Mouse (Mus musculus) midbrain, postnatal 0 days (tissue): ENCODE measurements around the gene Lce1a2. TPM values are rescaled to one million over a fixed set of nuclear protein-coding genes. Genes with fewer than 3 reads are reported as not detected.
"Not testable (repeated sequence)": the region's sequence is repeated elsewhere in the genome, so short reads cannot be mapped to it uniquely, and the experiment has no call there.

Experiments
- ATAC-seq: fragments of 200-750 bp; cut with Nextera tagmentation; 2 replicates; pipeline ENCODE4 v1.8.0; 2017; ENCODE audit warnings: moderate number of reproducible peaks, mild to moderate bottlenecking, moderate TSS enrichment, moderate library complexity; ENCODE audit not compliant: low FRiP score
- DNase-seq: peaks from one replicate; pipeline ENCODE4 v3.0.0-alpha.2; 2015; ENCODE audit warnings: low spot score
- H3K27ac ChIP-seq: fragments of 300-500 bp; sonication (generic); 2 replicates; pipeline ENCODE4 v1.5.1; 2014; ENCODE audit warnings: low read depth, mild to moderate bottlenecking, low read length, mixed read lengths
- H3K27me3 ChIP-seq: fragments of 300-500 bp; sonication (generic); 2 replicates; pipeline ENCODE4 v1.6.1; 2014; ENCODE audit warnings: low read length, control low read depth, mixed read lengths; ENCODE audit not compliant: insufficient read depth
- H3K36me3 ChIP-seq: fragments of 300-500 bp; sonication (generic); 2 replicates; pipeline ENCODE4 v1.6.1; 2014; ENCODE audit warnings: low read length, control low read depth, mixed read lengths; ENCODE audit not compliant: insufficient read depth
- H3K4me1 ChIP-seq: fragments of 300-500 bp; sonication (generic); 2 replicates; pipeline ENCODE4 v1.6.1; 2014; ENCODE audit warnings: mild to moderate bottlenecking, control low read depth, antibody characterized with exemption, low read length, mixed read lengths; ENCODE audit not compliant: insufficient read depth
- H3K4me2 ChIP-seq: fragments of 300-500 bp; sonication (generic); 2 replicates; pipeline ENCODE4 v1.6.1; 2014; ENCODE audit warnings: low read depth, mild to moderate bottlenecking, low read length, mixed read lengths; ENCODE audit not compliant: poor library complexity, severe bottlenecking
- H3K4me3 ChIP-seq: fragments of 300-500 bp; sonication (generic); 2 replicates; pipeline ENCODE4 v1.5.1; 2014; ENCODE audit warnings: low read depth, mild to moderate bottlenecking, low read length, moderate library complexity
- H3K9ac ChIP-seq: fragments of 300-500 bp; sonication (generic); replicated peaks from 2 replicates; pipeline ENCODE4 v1.6.1; 2014; ENCODE audit warnings: mild to moderate bottlenecking, low read length, moderate library complexity, mixed read lengths; ENCODE audit not compliant: poor library complexity, severe bottlenecking
- H3K9me3 ChIP-seq: fragments of 300-500 bp; sonication (generic); 2 replicates; pipeline ENCODE4 v1.6.1; 2016; ENCODE audit warnings: low read length, control low read depth
- CTCF ChIP-seq: IDR thresholded peaks from 2 replicates; pipeline ENCODE4 v1.5.1; 2016; ENCODE audit warnings: antibody characterized with exemption, mild to moderate bottlenecking
- WGBS: fragments of 180-500 bp; shearing (Covaris S2); extraction: QIAGEN DNeasy Blood & Tissue Kit; methylation state at CpG from one replicate; pipeline ENCODE4 v1.1.7; 2014; 5-methylcytosine and 5-hydroxymethylcytosine counted together
- polyA plus RNA-seq: library from polyadenylated mRNA; unstranded; fragments of >200 nt; fragmentation: Nextera tagmentation; extraction: Ambion mirVana; gene quantifications from 2 replicates; pipeline ENCODE4 v1.2.1, GENCODE M21; 2015
- total RNA-seq: library from RNA; depleted of rRNA; stranded (reverse); fragments of >200 nt; gene quantifications from 2 replicates; pipeline ENCODE4 v1.2.3, GENCODE M21; 2014; rRNA removed

Lce1a2 gene
- total RNA-seq (not detected in 2 replicates), polyA plus RNA-seq (not detected in 2 replicates)

GRCm38 (mm10) chr3:92670215-92670614 is at the start of gene Lce1a2:
TSS of gene Lce1a2 (minus strand) at chr3:92670315.
- no peak for ATAC-seq
- no peak within 1 kb of the TSS for H3K27ac ChIP-seq
- H3K4me1 ChIP-seq: no peaks in the 10 kb centered on the region
- no peak within 1 kb of the TSS for H3K4me2 ChIP-seq
- no peak within 1 kb of the TSS for H3K4me3 ChIP-seq
- no peak within 1 kb of the TSS for H3K9ac ChIP-seq
- TF ChIP-seq CTCF: no peak
- DNase-seq: no peak
- no peaks in the 10 kb centered on the region for H3K27me3 ChIP-seq
- H3K9me3 ChIP-seq: no peaks in the 10 kb centered on the region
- H3K36me3 ChIP-seq: no peaks in the 10 kb centered on the region

GRCm38 (mm10) chr3:92715122-92715521 is 45.0 kb upstream of the Lce1a2 start:
- Histone ChIP-seq H3K27ac (no peak overlapping the region), H3K27me3 (no peaks in the 10 kb centered on the region), H3K4me2 (no peak overlapping the region), H3K9me3 (no peaks in the 10 kb centered on the region), H3K36me3 (no peaks in the 10 kb centered on the region), H3K9ac (no peak overlapping the region), H3K4me3 (no peak overlapping the region), H3K4me1 (no peaks in the 10 kb centered on the region)
- DNase-seq (no peak), ATAC-seq (no peak)
- peak; percentile 37 for TF ChIP-seq CTCF

GRCm38 (mm10) chr3:92708974-92709373 is 38.9 kb upstream of the Lce1a2 start, which contains the start of gene Lce1e:
TSS of gene Lce1e (minus strand) at chr3:92709074.
- H3K4me2 ChIP-seq: no peak within 1 kb of the TSS
- no peak within 1 kb of the TSS for H3K4me3 ChIP-seq
- no peaks in the 10 kb centered on the region for H3K36me3 ChIP-seq
- no peaks in the 10 kb centered on the region for H3K27me3 ChIP-seq
- DNase-seq (no peak), ATAC-seq (no peak)
- WGBS: 86% methylated on average over 2 of the region's 2 CpGs
- H3K27ac ChIP-seq: no peak within 1 kb of the TSS
- H3K9ac ChIP-seq: no peak within 1 kb of the TSS
- H3K9me3 ChIP-seq: no peaks in the 10 kb centered on the region
- H3K4me1 ChIP-seq: no peaks in the 10 kb centered on the region
- TF ChIP-seq CTCF: no peak

GRCm38 (mm10) chr3:92694613-92695012 is 24.5 kb upstream of the Lce1a2 start:
- no peak for TF ChIP-seq CTCF
- Histone ChIP-seq H3K36me3 (no peaks in the 10 kb centered on the region), H3K27me3 (no peaks in the 10 kb centered on the region), H3K4me1 (no peaks in the 10 kb centered on the region), H3K9me3 (no peaks in the 10 kb centered on the region), H3K9ac (no peak overlapping the region), H3K27ac (no peak overlapping the region), H3K4me2 (no peak overlapping the region), H3K4me3 (no peak overlapping the region)
- WGBS: 7% methylated on average over 1 of the region's 1 CpGs
- ATAC-seq (no peak), DNase-seq (no peak)

GRCm38 (mm10) chr3:92691688-92692087 is 21.6 kb upstream of the Lce1a2 start:
- H3K4me2 ChIP-seq: no peak overlapping the region
- no peak overlapping the region for H3K4me3 ChIP-seq
- H3K27ac ChIP-seq: no peak overlapping the region
- no peak for ATAC-seq
- H3K9ac ChIP-seq: no peak overlapping the region
- no peaks in the 10 kb centered on the region for H3K9me3 ChIP-seq
- H3K27me3 ChIP-seq: no peaks in the 10 kb centered on the region
- no peak for TF ChIP-seq CTCF
- H3K36me3 ChIP-seq: no peaks in the 10 kb centered on the region
- DNase-seq: no peak
- H3K4me1 ChIP-seq: no peaks in the 10 kb centered on the region

GRCm38 (mm10) chr3:92689154-92689553 is 19.0 kb upstream of the Lce1a2 start:
- H3K36me3 ChIP-seq, H3K9ac ChIP-seq, H3K27me3 ChIP-seq, H3K9me3 ChIP-seq, H3K4me1 ChIP-seq, ATAC-seq, H3K27ac ChIP-seq, H3K4me3 ChIP-seq, DNase-seq, H3K4me2 ChIP-seq: not testable (repeated sequence)
- 89% methylated on average over 16 of the region's 16 CpGs for WGBS
